Mouse (Mus musculus) layer of hippocampus, postnatal 10 days (tissue): Measurements from ENCODE around the gene Gm5426. TPM values are rescaled to one million over a fixed set of nuclear protein-coding genes. Genes with fewer than 3 reads are reported as not detected.

Experiments used
- microRNA-seq, 2 experiments: library from miRNA; unstranded; fragments of <30 nt; microRNA quantifications; one replicate each; pipeline ENCODE4 v1.2.0; 2021
- total RNA-seq, 2 experiments: library from RNA; stranded (reverse); gene quantifications; 2 replicates each; pipeline ENCODE4 v1.2.3; 2021

Gene Gm5426
- total RNA-seq, 2 experiments from 2014 or later: not detected

Small RNA genes lying within 50 kb of the gene (microRNA-seq; reads per million reads assigned to microRNA genes)
- gene Gm22913: 0 reads per million in 2 experiments

Other genes with a start within 250 kb of the Gm5426 start
- gene Eea1, start 196.0 kb upstream of the Gm5426 start, total RNA-seq: 10 to 100 TPM; 27.7 to 29.8 TPM